Mouse (Mus musculus): ENCODE results near the gene Bmp5.

DNA sequence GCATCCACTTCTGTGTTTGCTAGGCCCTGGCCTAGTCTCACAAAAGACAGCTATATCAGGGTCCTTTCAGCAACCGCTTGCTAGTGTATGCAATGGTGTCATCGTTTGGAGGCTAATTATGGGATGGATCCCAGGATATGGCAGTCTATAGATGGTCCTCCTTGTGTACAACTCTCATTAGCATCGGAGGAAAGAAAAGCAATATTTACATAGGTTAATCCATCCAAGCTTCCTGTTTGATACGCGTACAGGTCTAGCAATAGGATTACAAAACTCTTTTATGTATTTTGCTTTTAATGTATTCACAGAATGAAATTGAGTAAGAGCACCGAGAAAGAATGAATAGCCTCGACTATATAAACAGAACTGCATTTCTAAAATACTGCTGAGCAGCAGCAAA is 33.5 kb downstream of the Bmp5 start:
- TF ChIP-seq CTCF (IDR thresholded peaks at IDR 0.05; ENCODE audit: low read depth) (no peak), EP300 (IDR thresholded peaks at IDR 0.05; ENCODE audit: low read depth) (no peak)

Measured in heart, postnatal 0 days (tissue).